Mouse (Mus musculus): ENCODE measurements at regions not wholly inside any gene's neighbourhood (a gene's known extent, or its start where the extent isn't known, plus 50 kb on each side); places are given as distances from the start of the nearest gene placed in this dataset.

DNA sequence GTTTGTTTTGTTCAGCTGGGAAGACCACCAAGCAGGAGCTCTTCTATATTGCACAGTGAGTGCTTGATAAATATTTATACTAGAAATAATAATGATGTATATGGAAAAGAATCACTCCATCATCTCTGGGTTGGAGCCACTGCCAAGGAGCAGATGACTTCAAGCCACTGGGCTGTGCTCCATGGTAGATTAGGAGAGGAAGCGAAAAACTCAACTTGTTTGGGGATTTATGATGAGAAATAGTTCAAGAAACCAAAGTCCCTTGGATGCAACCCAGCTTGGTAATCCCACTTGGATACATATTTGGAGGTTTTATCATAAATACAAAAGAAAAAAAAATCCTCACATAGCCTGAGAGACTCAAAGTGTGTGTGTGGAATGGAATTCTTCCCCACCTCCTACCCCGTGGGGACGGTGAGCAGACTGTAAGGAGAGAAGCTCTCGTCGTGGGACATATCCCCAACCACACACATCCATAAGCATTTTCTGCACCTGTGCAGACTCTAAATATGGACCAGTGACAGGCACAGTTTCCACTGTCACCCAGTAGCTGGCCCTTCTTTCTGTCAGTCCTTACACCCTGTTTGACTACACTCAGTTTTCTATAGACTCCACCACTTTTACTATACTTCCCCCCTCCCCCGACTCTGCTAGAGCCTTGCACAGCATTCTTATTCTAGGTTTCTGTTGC, 176.4 kb upstream of the Hmga2 start:
- no peak for TF ChIP-seq GATA1 (IDR thresholded peaks at IDR 0.05; ENCODE audit: low read length)
- no peak for TF ChIP-seq TAL1 (IDR thresholded peaks at IDR 0.05; ENCODE audit: low read length)
